Mouse (Mus musculus): ENCODE measurements around the gene Daam2. TPM values are rescaled to one million over a fixed set of nuclear protein-coding genes. Genes with fewer than 3 reads are reported as not detected.
"Not testable (repeated sequence)": the region's sequence is repeated elsewhere in the genome, so short reads cannot be mapped to it uniquely, and the experiment has no call there.

The Daam2 gene
- polyA plus RNA-seq, 1 experiment from 2014 or later = 2.0 TPM

DNA sequence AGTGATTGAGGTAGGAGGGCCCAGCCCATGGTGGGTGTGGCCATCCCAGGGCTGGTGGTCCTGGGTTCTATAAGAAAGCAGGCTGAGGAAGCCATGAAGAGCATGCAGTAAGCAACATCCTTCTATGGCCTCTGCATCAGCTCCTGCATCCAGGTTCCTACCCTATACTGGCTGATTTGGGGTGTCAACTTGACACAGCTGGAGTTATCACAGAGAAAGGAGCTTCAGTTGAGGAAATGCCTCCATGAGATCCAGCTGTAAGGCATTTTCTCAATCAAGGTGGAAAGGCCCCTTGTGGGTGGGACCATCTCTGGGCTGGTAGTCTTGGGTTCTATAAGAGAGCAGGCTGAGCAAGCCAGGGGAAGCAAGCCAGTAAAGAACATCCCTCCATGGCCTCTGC lies 126.8 kb downstream of the Daam2 start:
- H3K36me3 ChIP-seq (replicated peaks); H3K4me1 ChIP-seq; H3K4me3 ChIP-seq; ATAC-seq (replicated peaks); H3K4me2 ChIP-seq; H3K9ac ChIP-seq; H3K9me3 ChIP-seq; H3K27me3 ChIP-seq (replicated peaks); H3K27ac ChIP-seq: not testable (repeated sequence)

DNA sequence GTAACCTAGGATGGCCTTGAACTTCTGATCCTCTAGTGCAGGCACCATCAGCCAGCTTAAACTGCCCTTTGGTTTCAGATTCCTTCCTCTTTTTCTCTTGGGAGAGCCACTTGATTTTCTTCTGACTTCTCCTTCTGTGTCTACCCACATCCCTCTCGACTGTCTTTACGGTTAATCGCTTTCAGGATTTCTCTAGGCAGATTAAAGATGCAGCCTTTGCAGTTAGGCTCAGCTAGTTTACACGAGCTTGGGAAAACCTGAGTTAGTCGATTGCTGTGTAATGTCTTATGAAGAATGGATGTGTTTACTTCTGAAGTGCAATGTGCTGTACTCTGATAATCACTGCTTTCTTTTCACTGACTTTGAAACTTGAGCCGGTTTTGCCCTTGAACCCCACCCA lies 127.5 kb downstream of the Daam2 start:
- H3K36me3 ChIP-seq (replicated peaks) = 0 out of 2 replicates have a peak, but pooled peaks cover 4% of the 10 kb centered on the region
- no peak overlapping the region for H3K9ac ChIP-seq
- ATAC-seq (replicated peaks) = no peak
- H3K27me3 ChIP-seq (replicated peaks) = no peaks in the 10 kb centered on the region
- no peak overlapping the region for H3K4me2 ChIP-seq
- no peaks in the 10 kb centered on the region for H3K9me3 ChIP-seq
- no peak overlapping the region for H3K27ac ChIP-seq
- no peaks in the 10 kb centered on the region for H3K4me1 ChIP-seq
- H3K4me3 ChIP-seq = no peak overlapping the region
- WGBS = 85% methylated on average over 6 of the region's 6 CpGs

- Histone ChIP-seq H3K4me2 (no peak overlapping the region), H3K9ac (no peak overlapping the region), H3K9me3 (no peaks in the 10 kb centered on the region), H3K4me1 (peaks cover 4% of the 10 kb centered on the region; the same call in 1 of the 2 replicates), H3K27ac (no peak overlapping the region), H3K4me3 (no peak overlapping the region), H3K27me3 (replicated peaks) (no peaks in the 10 kb centered on the region), H3K36me3 (replicated peaks) (0 out of 2 replicates have a peak, but pooled peaks cover 4% of the 10 kb centered on the region)
- 92% methylated on average over 10 of the region's 10 CpGs for whole genome bisulfite sequencing
- no peak for ATAC-seq (replicated peaks)
These were observed 129.1 kb downstream of the Daam2 start for GRCm38 (mm10) chr17:49435081-49435480.

- Histone ChIP-seq H3K4me2 (no peak overlapping the region), H3K27ac (no peak overlapping the region), H3K27me3 (replicated peaks) (no peaks in the 10 kb centered on the region), H3K4me3 (no peak overlapping the region), H3K36me3 (replicated peaks) (0 out of 2 replicates have a peak, but pooled peaks cover 4% of the 10 kb centered on the region), H3K4me1 (peaks cover 13% of the 10 kb centered on the region), H3K9ac (no peak overlapping the region), H3K9me3 (no peaks in the 10 kb centered on the region)
- ATAC-seq (replicated peaks) = no peak
- WGBS = 64% methylated on average over 6 of the region's 6 CpGs
These were observed 129.9 kb downstream of the Daam2 start for GRCm38 (mm10) chr17:49434236-49434635.

GRCm38 (mm10) chr17:49433071-49433470 lies 131.1 kb downstream of the Daam2 start:
- Histone ChIP-seq H3K9me3 (no peaks in the 10 kb centered on the region), H3K36me3 (replicated peaks) (0 out of 2 replicates have a peak, but pooled peaks cover 4% of the 10 kb centered on the region), H3K4me2 (no peak overlapping the region), H3K4me1 (peaks cover 21% of the 10 kb centered on the region), H3K27ac (no peak overlapping the region), H3K27me3 (replicated peaks) (no peaks in the 10 kb centered on the region), H3K4me3 (no peak overlapping the region), H3K9ac (no peak overlapping the region)
- WGBS = 97% methylated on average over 6 of the region's 6 CpGs
- ATAC-seq (replicated peaks) = no peak

- Histone ChIP-seq H3K4me3 (no peak overlapping the region), H3K4me1 (peaks cover 21% of the 10 kb centered on the region), H3K27me3 (replicated peaks) (no peaks in the 10 kb centered on the region), H3K4me2 (no peak overlapping the region), H3K36me3 (replicated peaks) (0 out of 2 replicates have a peak, but pooled peaks cover 4% of the 10 kb centered on the region), H3K27ac (no peak overlapping the region), H3K9me3 (no peaks in the 10 kb centered on the region), H3K9ac (no peak overlapping the region)
- WGBS = 81% methylated on average over 4 of the region's 4 CpGs
- no peak for ATAC-seq (replicated peaks)
These were observed 132.0 kb downstream of the Daam2 start for GRCm38 (mm10) chr17:49432071-49432711.

DNA sequence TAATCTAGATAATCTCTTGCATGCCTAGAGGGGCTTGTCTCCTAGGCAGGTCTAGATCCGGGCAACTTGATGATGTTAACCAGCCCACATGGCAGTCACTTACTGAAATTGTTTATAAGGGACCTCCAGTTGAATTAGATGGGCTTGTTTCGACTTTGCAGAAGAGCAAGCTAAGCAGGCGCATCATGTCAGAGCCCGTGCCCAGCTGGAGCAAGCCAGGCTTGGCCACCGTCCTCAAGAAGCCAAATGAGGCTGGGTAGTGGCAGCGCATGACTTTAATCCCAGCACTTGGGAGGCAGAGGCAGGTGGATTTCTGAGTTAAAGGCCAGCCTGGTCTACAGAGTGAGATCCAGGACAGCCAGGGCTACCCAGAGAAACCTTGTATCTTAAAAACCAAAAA lies 133.0 kb downstream of the Daam2 start:
- Histone ChIP-seq H3K9me3 (no peaks in the 10 kb centered on the region), H3K27me3 (replicated peaks) (no peaks in the 10 kb centered on the region), H3K4me2 (no peak overlapping the region), H3K36me3 (replicated peaks) (0 out of 2 replicates have a peak, but pooled peaks cover 4% of the 10 kb centered on the region), H3K4me1 (peaks cover 21% of the 10 kb centered on the region), H3K4me3 (no peak overlapping the region), H3K27ac (no peak overlapping the region), H3K9ac (no peak overlapping the region)
- ATAC-seq (replicated peaks) = no peak
- WGBS = 95% methylated on average over 6 of the region's 6 CpGs

- 86% methylated on average over 6 of the region's 6 CpGs for WGBS
- Histone ChIP-seq H3K9me3 (no peaks in the 10 kb centered on the region), H3K36me3 (replicated peaks) (no peaks in the 10 kb centered on the region), H3K4me1 (peaks cover 21% of the 10 kb centered on the region), H3K4me2 (no peak overlapping the region), H3K4me3 (no peak overlapping the region), H3K27ac (no peak overlapping the region), H3K27me3 (replicated peaks) (no peaks in the 10 kb centered on the region), H3K9ac (no peak overlapping the region)
- no peak for ATAC-seq (replicated peaks)
These were observed 134.0 kb downstream of the Daam2 start for GRCm38 (mm10) chr17:49430136-49430535.

DNA sequence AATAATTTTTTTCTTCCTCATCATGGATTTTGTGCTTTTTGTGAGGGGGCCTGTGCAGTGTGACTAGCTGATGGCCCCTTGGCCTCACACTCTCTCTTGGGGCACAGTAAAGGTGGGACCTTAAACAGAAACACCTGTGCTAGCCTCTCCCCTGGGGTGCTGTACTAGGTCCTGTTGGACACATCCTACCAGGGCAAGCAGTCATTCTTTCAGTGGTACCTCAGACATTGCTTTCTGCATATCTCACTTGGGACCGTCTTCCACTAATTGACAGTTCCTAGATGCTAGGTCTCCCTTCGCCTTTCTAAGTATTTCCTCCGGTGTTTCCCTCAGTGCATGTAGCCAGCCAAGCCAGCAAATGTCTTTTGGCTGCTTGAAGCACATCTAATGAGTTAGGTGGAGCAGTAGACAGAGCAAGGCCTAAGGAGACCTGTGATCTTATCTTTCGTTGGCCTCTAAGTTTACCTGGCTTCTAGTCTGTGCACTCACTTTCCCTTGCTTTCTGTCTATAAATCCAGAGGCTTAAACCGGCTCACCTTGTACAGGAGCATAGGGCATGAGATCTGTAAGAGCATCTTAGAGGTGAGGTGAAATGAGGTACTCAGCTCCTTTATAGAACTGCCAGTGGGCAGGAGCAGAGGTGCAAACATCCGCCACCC lies 134.5 kb downstream of the Daam2 start:
- Histone ChIP-seq H3K27ac (no peak overlapping the region), H3K9me3 (no peaks in the 10 kb centered on the region), H3K9ac (no peak overlapping the region), H3K4me1 (peaks cover 21% of the 10 kb centered on the region), H3K4me2 (no peak overlapping the region; the same call in 1 of the 2 replicates), H3K27me3 (replicated peaks) (no peaks in the 10 kb centered on the region), H3K4me3 (no peak overlapping the region), H3K36me3 (replicated peaks) (no peaks in the 10 kb centered on the region)
- WGBS = 95% methylated on average over 6 of the region's 6 CpGs
- ATAC-seq (replicated peaks) = no peak

DNA sequence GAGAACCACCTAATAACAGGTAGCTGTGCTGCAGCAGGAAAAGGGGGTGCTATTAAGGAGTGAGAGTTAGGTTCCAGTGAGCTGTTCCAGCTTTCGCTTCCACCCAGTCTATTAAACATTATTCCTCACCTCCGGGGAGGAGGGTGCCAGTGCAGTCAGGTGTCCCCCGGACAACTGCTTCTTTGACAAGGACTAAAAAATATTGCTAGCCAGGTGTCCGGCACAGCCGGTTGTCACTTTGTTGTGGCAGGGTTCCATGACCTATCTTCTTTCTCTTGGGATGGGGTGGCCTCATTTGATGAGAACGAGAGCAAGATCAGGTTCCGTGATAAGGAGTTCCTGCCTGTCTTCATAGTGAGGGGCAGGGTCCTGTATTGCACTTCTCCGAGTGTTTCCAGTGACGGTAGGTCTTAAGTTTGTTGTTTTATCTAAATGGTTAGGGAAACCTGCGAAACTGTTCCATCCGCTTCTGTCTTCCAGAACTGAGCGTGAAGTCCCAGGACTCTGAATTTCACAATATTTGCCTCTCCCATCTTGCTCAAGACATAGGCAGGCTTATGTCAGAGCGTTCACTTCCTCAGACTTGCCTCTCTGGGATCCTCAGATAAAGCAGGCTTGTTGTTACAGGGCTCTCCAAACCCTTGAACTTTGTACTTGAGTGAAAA lies 135.3 kb downstream of the Daam2 start:
- H3K9ac ChIP-seq = peak overlapping the region; percentile 80
- no peaks in the 10 kb centered on the region for H3K9me3 ChIP-seq
- H3K4me3 ChIP-seq = peak overlapping the region; percentile 62
- H3K36me3 ChIP-seq (replicated peaks) = no peaks in the 10 kb centered on the region
- peaks cover 21% of the 10 kb centered on the region for H3K4me1 ChIP-seq
- WGBS = 73% methylated on average over 13 of the region's 13 CpGs
- H3K27ac ChIP-seq = peak overlapping the region; percentile 10; the same call in 1 of the 2 replicates
- ATAC-seq (replicated peaks) = no peak
- no peaks in the 10 kb centered on the region for H3K27me3 ChIP-seq (replicated peaks)
- peak overlapping the region; percentile 79 for H3K4me2 ChIP-seq

GRCm38 (mm10) chr17:49428239-49428688 lies 135.9 kb downstream of the Daam2 start, which contains the start of gene Mocs1:
TSS of gene Mocs1 (plus strand) at chr17:49428362.
- no peaks in the 10 kb centered on the region for H3K9me3 ChIP-seq
- H3K4me3 ChIP-seq = peak within 1 kb of the TSS; percentile 62
- H3K9ac ChIP-seq = peak within 1 kb of the TSS; percentile 80
- H3K4me2 ChIP-seq = peak within 1 kb of the TSS; percentile 79
- peaks cover 21% of the 10 kb centered on the region for H3K4me1 ChIP-seq
- peak; percentile 99 for ATAC-seq (replicated peaks)
- peak within 1 kb of the TSS; percentile 10; the same call in 1 of the 2 replicates for H3K27ac ChIP-seq
- H3K36me3 ChIP-seq (replicated peaks) = no peaks in the 10 kb centered on the region
- WGBS = under 1% methylated on average over 28 of the region's 28 CpGs
- no peaks in the 10 kb centered on the region for H3K27me3 ChIP-seq (replicated peaks)

DNA sequence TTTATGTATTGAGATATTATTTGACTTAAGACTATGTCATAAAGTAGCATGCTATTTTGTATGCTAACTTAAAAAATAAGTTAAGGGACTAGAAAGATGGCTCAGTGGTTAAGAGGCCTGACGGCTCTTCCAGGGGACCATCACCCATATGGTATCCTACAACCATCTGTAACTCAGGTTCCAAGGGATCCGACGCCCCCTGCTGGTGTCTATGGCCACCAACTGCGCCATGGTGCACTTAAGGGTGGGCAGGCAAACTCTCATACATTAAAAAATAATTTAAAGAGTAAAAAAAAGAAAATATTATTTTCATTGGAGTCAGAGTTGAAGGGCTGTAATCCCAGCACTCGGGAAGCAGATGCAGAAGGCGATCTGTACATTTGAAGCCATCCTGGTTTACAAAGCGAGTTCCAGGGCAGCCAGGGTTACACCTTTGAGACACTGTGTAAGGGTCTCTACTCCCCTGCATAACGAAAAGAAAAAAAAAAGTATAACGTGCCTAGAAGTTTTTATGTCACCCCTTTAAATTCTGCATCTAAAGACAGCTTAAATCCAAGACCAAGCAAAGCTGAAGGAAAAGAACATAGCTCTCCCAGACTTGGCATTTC lies 136.4 kb downstream of the Daam2 start:
- H3K27ac ChIP-seq = 0 out of 2 replicates have a peak overlapping the region, but pooled peaks have one; percentile 5
- 19% methylated on average over 9 of the region's 9 CpGs for WGBS
- peak; percentile 46; the same call in 1 of the 2 replicates for ATAC-seq (replicated peaks)

More for the DNA sequence above, 136.4 kb downstream of the Daam2 start:
- peak overlapping the region; percentile 79 for H3K4me2 ChIP-seq
- peak overlapping the region; percentile 62 for H3K4me3 ChIP-seq
- H3K9ac ChIP-seq = no peak overlapping the region
- peaks cover 21% of the 10 kb centered on the region for H3K4me1 ChIP-seq
- H3K9me3 ChIP-seq = no peaks in the 10 kb centered on the region
- H3K27me3 ChIP-seq (replicated peaks) = no peaks in the 10 kb centered on the region
- H3K36me3 ChIP-seq (replicated peaks) = no peaks in the 10 kb centered on the region

Data from midbrain, embryonic 15.5 days (tissue).